Comparison of ENCODE assay signal across 16 mouse cellular contexts in the genomic region with DNA sequence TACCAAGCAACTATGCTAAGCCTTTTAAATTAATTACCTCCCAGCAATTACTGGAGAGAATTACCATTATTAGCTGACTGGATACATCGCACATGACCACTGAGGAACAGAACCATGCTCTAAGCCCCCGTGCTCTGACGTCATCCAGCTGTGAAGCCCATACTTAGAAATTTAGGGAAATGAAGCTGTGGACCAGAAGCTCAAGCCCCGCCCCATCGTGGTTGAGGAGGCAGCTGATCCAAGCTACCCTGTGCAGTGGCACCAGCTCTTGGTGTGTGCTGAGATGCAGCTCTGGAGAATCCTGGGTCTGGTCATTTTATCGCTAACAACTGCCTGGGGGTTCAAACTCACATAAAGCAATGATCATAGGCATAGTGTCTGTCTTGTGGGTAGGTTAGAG. TPM values are rescaled to one million over a fixed set of nuclear protein-coding genes. Genes with fewer than 3 reads are reported as not detected.
DNase-seq lines count a peak whose midpoint lies in the region; ATAC-seq and TF ChIP-seq lines count a peak whose summit lies in the region.
"Had no signal": no experiment of that assay in that cellular context is flagged by ENCODE, and none has a peak within 500 bp of the region (broad histone marks: within the 10 kb centered on the region; RNA-seq: fewer than 3 reads in every experiment).

No protein-coding gene starts in this region.

- H3K9me3 ChIP-seq in forebrain, embryonic 10.5 days: no peaks in the 10 kb centered on the region
- no peaks in the 10 kb centered on the region for H3K9me3 ChIP-seq in forebrain, embryonic 12.5 days
- H3K9me3 ChIP-seq: forebrain, embryonic 15.5 days; liver, embryonic 13.5 days; midbrain, embryonic 10.5 days had no signal

- no peak for TF ChIP-seq CTCF in thymus, adult 2 months (IDR thresholded peaks at IDR 0.05; ENCODE audit: borderline replicate concordance, control insufficient read depth, extremely low read depth, insufficient read depth, low read length, poor library complexity)

- no peaks in the 10 kb centered on the region for H3K36me3 ChIP-seq in forebrain, embryonic 10.5 days (replicated peaks)
- H3K36me3 ChIP-seq in forebrain, embryonic 12.5 days (replicated peaks): no peaks in the 10 kb centered on the region
- H3K36me3 ChIP-seq in thymus, adult 2 months (ENCODE audit: control insufficient read depth, insufficient read depth, low read length): no peaks in the 10 kb centered on the region
- H3K36me3 ChIP-seq: forebrain, embryonic 15.5 days; liver, embryonic 13.5 days; midbrain, embryonic 10.5 days had no signal

- peak; percentile 38 for DNase-seq in forebrain, embryonic 10.5 days (ENCODE audit: extremely low spot score, low spot score)
- peak; percentile 10 to 23 for DNase-seq in lung, postnatal 4 days
- DNase-seq in lung, postnatal 25 days (ENCODE audit: low spot score): no peak
- no peak for DNase-seq in thymus, adult 2 months
- no peak for DNase-seq in gastrocnemius, postnatal 4 days (ENCODE audit: low spot score in 2 of 2)
- DNase-seq: cerebellum, adult 11-12 months; gastrocnemius, adult 2 months; liver, embryonic 13.5 days had no signal

- H3K4me2 ChIP-seq in forebrain, embryonic 12.5 days: no peak overlapping the region
- H3K4me2 ChIP-seq: forebrain, embryonic 15.5 days; liver, embryonic 13.5 days had no signal

- no peak for ATAC-seq in forebrain, embryonic 12.5 days (ENCODE audit: low FRiP score)
- peak; percentile 67 for ATAC-seq in megakaryocyte, adult 5-6 weeks (ENCODE audit: poor library complexity, severe bottlenecking)
- ATAC-seq in cerebellum, adult (ENCODE audit: insufficient number of reproducible peaks, low FRiP score, low TSS enrichment): no peak
- ATAC-seq: forebrain, embryonic 15.5 days; lung, postnatal 0 days; Patski had no signal

- H3K9ac ChIP-seq in forebrain, embryonic 12.5 days: no peak overlapping the region
- H3K9ac ChIP-seq: forebrain, embryonic 15.5 days; liver, embryonic 13.5 days had no signal

- 14% methylated on average over 6 of the region's 6 CpGs for WGBS in forebrain, embryonic 10.5 days
- 8% methylated on average over 6 of the region's 6 CpGs for WGBS in forebrain, embryonic 12.5 days
- WGBS in thymus, adult 2 months: 63% methylated on average over 6 of the region's 6 CpGs

- peaks cover 23% of the 10 kb centered on the region for H3K4me1 ChIP-seq in forebrain, embryonic 10.5 days
- H3K4me1 ChIP-seq in forebrain, embryonic 12.5 days: peaks cover 7% of the 10 kb centered on the region; the same call in 1 of the 2 replicates
- H3K4me1 ChIP-seq in thymus, adult 2 months (replicated peaks; ENCODE audit: control insufficient read depth, insufficient read depth, low read length): no peaks in the 10 kb centered on the region
- H3K4me1 ChIP-seq: forebrain, embryonic 15.5 days; liver, embryonic 13.5 days had no signal

- no peak overlapping the region for H3K27ac ChIP-seq in forebrain, embryonic 10.5 days
- H3K27ac ChIP-seq in forebrain, embryonic 12.5 days: no peak overlapping the region
- H3K27ac ChIP-seq in thymus, adult 2 months (ENCODE audit: control insufficient read depth, insufficient read depth, low read length): no peak overlapping the region
- H3K27ac ChIP-seq: forebrain, embryonic 15.5 days; gastrocnemius, adult 2 months; liver, embryonic 13.5 days; midbrain, embryonic 10.5 days had no signal

- TF ChIP-seq POLR2A in thymus, adult 2 months (IDR thresholded peaks at IDR 0.05; ENCODE audit: control insufficient read depth, extremely low read depth, insufficient read depth, low read length, poor library complexity): no peak

- H3K27me3 ChIP-seq in forebrain, embryonic 10.5 days (ENCODE audit: poor library complexity, severe bottlenecking): peaks cover 83% of the 10 kb centered on the region
- H3K27me3 ChIP-seq in forebrain, embryonic 12.5 days: peaks cover 32% of the 10 kb centered on the region; the same call in 1 of the 2 replicates
- no peaks in the 10 kb centered on the region for H3K27me3 ChIP-seq in thymus, adult 2 months (ENCODE audit: control insufficient read depth, insufficient read depth, low read length)
- H3K27me3 ChIP-seq: forebrain, embryonic 15.5 days; liver, embryonic 13.5 days; Patski had no signal

- H3K4me3 ChIP-seq in forebrain, embryonic 10.5 days: no peak overlapping the region
- H3K4me3 ChIP-seq in forebrain, embryonic 12.5 days (replicated peaks): no peak overlapping the region
- H3K4me3 ChIP-seq in thymus, adult 2 months (ENCODE audit: control insufficient read depth, insufficient read depth, low read length): no peak overlapping the region
- H3K4me3 ChIP-seq: forebrain, embryonic 15.5 days; gastrocnemius, adult 2 months; liver, embryonic 13.5 days; midbrain, embryonic 10.5 days; myocyte had no signal

RNA-seq across cellular contexts. Expression of a gene that starts 41.4 kb away (rescaled TPM):
- 24.9 and 25.1 TPM in 2 replicates for polyA plus RNA-seq in forebrain, embryonic 10.5 days (2016; fragmentation: Nextera tagmentation; extraction: Ambion mirVana)
- 24.8 and 27.6 TPM in 2 replicates for polyA plus RNA-seq in forebrain, embryonic 12.5 days (2016; fragmentation: Nextera tagmentation; extraction: Ambion mirVana)
- 114 TPM in 2 replicates for total RNA-seq in megakaryocyte, adult 5-6 weeks (2015)
- 266 and 324 TPM in 2 replicates for total RNA-seq in megakaryocyte, adult 5-6 weeks (2017)
- 47.8 and 49.4 TPM in 2 replicates for polyA plus RNA-seq in thymus, adult 2 months (2012; rRNA removed)
- total RNA-seq in gastrocnemius, postnatal 4 days (2021): 100 to 1,000 TPM in 1 of 2 experiments, 10 to 100 TPM in 1; 88.7 to 102 TPM

Comparison
In these comparisons a context has a peak if more than half of its experiments do, and no peak if none do; other contexts are left out.
1. DNase-seq: peak in forebrain, embryonic 10.5 days (single experiment) and lung, postnatal 4 days (2 of 2); none in lung, postnatal 25 days (single experiment), thymus, adult 2 months (single experiment) and gastrocnemius, postnatal 4 days (0 of 2).